Mouse (Mus musculus) cerebellum, adult 11-12 months (tissue): Measurements from ENCODE around the gene Tmem189.

Experiments used
- DNase-seq: peaks from one replicate; pipeline ENCODE4 v3.0.0; 2022

Tmem189 gene

DNA sequence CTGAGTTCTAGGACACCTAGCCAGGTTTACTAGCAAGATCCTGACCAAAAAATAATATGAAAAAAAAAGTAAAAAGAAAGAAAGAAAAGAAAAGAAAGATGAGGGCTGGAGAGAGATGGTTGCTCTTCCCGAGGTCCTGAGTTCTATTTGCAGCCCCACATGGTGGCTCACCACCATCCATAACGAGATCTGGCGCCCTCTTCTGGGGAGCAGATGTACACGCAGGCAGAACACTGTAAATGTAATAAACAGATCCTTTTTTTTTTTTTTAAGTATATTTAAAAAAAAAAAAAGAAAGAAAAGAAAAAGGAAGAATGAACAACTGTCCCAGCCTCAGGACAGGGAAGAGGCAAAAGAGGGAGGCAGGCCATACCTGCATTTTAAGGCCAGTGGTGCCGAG is 11.0 kb downstream of the Tmem189 start:
- DNase-seq: no peak

DNA sequence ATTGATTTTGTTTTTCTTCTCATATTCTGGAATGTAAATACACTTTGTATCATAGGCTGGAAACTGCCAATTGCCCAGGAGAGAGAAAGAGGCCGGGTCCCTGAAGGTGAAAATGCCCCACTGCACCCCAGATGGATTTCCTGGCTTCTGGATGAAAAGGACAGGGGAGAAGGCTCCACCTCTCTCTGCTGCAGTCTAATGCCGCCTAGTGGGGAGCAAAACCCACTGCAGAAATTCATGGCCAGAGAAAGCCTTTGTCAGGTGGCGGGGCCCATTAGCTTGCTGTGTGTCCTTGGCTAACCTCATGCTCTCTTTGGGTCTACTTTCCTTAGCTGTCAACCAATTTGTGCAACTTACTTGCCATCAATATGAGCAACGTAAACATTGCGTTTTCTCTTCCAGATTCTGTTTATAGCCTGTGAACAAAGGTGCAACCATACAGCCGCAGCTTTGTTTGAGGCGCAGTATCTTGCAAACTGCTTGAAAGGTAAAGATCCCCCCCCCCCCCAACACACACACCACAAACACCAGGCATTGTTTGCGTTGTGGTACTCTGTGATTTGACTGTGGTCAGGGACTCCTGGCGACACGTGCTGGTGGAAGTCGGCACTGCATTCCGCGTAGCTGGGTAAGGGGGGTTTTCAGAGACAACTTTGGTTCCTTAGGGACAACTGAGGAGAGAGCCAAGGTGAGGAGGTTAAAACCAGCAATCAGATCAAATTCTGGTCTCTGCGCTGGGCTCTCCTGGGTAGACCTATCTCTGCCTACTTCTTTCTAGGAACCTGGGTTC is 14.3 kb downstream of the Tmem189 start:
- no peak for DNase-seq

DNA sequence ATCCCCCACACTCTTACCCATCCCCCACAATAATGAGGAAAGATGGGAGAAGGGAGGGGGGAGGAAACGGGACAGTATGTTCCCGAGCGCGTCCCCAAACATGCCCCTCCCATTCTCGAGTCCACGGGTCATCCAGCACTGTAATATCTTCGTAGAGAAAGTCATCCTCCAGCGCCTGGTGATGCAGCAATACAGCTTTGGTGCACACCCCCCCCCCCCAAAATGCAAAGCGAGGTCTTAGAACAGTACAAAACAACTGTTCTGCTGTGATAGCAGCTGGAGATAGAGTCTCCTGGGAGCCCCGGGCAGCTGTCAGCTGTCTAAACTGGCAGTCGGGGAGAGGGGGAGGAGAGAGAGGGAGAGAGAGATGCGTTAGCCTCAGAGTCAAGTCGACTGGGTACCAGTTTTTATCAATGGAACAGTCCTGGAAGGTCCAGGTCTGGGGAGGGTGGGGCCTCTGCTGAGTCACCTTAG is 17.4 kb downstream of the Tmem189 start:
- DNase-seq: no peak

DNA sequence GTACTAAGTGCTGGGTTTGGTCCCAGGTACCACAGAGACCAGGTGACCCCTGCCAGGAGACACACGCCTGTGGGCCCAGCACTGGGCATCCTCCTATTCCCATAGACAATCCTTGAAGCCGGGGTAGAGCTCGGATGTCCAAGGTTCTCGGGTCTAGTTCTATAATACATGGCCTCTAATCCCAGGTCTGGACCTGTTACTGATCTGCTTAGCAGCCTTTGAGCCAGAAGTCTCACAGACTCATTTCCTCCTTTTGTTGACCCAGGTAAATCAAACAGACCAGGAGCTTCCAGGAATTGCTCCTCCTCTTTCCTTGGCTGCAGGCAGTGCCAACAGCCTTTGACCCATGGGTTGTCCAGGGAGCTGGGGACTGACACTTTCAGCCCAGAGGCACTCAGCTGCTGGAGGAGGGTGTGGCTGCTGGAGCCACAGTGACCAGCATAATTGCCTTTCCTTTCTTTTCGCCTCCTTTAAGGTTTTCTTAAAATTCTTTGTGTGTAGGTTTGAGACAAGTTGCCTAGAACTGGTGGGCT is 18.5 kb downstream of the Tmem189 start:
- no peak for DNase-seq

DNA sequence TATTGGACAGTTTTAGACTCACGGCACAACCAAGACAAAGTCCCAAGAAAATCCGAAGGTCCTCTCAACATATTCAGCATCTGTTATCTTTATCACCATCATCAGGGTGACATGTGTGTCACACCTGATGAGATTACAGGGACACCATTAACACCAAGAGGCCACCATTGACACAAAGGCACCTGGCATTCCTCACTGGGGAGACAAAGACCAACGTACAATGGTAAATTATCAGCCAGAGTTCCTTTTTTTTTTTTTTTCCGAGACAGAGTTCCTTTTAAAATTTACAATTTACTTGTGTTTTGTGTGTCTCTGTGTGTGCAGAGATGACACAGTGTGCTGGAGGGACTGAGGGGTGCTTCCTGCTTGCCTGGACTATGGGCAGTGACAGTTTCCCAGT is 20.2 kb downstream of the Tmem189 start:
- no peak for DNase-seq

DNA sequence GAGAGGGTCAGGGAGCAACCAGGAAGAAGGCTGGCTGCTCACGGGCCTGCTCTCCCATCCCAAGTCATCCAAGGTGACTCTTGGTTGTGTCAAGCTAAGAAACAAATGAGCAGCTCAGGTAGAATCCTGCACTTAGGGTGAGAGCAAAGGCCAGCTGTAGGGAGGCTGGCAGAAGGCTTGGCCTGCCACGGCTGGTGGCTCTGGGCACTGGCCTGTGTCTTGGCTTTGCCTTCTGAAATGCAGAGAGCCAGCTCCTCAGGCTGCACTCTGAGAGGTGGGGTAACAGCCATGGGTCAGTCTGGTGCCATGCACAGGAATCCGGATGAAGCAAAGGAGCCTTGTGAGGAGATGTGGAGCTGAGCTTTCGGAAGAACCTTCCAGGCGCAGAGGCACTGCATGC is 21.2 kb downstream of the Tmem189 start:
- no peak for DNase-seq

DNA sequence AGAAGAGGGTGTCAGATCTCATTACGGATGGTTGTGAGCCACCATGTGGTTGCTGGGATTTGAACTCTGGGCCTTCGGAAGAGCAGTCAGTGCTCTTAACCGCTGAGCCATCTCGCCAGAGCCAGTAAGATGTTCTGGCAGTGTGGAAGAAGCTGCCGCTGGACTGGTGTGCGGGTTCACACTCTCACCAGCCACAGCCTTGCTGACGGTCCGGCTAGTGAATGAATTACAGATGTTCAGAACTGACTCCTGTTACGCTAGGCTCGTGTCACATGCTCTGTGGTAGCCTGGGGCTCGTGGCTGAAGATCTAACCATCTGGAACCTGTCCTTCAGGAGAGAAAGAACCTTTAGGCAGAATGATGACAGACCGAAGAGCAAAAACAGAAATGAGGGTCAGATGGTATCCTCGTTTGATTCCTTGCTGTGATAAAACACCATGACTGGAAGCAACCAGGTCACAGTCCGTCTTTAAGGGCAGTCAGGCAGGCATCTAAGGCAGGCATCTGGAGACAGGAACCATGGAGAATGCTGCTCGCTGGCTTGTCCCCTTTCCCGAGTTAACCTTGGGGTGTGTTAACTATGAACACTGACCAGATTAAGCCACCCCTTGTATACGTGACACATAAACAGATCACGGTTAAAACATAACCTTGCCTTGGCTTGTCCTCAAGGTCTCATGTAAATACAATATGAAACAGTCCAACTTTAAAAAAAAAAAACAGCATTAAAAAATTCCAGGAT is 23.5 kb downstream of the Tmem189 start:
- no peak for DNase-seq

DNA sequence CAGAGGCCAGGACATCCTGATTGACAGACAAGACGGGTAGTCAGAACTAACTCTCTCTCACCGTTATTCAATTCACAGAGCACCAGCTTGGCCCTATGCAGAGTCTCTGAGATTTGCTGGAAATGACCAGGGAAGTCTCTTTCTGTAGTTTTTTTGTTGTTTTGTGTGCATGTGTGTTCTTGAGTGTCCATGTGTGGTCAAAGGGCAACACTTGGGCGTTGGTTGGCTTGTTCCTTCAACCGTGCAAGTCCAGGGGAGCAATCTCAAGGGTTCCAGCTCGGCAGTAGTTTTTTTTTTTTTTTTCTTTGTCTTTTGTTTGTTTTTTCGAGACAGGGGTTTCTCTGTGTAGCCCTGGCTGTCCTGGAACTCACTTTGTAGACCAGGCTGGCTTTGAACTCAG is 26.9 kb downstream of the Tmem189 start:
- no peak for DNase-seq

DNA sequence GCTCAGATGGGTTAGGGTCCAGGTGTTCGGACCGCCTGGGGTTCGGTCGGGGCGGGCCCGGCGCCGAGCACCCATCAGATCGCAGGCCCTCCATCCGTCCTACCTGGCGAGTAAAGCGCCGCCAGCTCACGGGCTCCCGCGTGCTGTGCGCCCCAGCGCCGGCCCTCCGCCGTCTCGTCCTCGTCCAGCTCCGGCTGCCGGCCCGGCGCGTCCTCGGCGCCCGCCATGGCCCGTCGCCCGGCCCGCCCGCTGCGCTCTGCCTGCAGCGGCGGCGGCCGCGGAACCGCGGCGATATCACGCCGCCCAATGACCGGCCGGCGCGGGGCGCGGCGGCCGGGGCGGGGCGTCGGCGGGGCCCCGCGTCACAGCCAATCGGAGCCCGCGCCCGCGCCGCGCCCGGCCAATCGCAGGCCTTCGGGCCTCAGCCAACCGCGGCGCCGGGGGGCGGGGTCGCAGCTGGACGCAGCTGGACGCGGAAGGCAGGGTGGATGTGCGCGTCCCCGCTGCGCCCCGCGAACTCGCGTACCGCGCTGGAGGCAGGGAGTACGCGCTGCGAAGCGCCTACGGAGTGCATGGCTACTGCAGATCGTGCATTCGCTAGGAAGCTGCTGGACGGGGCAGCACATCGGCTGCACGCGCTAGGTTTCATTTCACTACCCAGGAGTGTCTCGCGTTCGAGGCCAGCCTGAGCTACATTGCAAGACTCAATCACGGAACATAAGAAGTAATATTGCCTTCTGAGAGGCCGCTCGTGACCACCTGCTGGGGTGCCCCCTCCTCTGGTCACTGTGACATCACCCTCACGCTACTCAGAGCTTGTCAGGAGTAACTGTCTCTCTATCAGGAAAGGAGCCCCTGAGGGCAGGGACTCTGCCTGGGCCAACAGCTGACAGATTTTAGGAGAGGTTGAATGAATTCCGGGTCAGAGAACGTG is 28.1 kb downstream of the Tmem189 start, which contains the start of gene Gm20431:
Gene Gm20431, minus strand, starts transcription at position 227 of the 934 bp plus-strand sequence.
- peak; percentile 91 for DNase-seq

DNA sequence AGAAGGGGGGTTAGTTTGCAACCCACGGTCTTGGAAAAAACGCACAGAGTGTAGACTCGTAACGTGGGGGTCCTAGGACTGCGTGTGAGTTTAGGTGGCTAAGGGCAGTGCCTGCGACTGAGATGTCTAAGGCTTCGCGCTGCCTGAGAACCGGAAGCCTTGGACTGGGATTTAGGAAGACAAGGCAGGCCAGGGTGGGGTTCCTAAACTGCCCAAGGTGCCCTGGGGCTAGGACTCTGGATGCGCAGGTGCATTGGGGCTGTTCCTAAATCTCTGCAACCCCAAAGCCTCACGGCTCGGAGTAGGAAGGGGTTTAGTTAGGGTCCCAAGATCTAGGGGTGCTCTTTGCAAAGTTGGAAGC is 29.0 kb downstream of the Tmem189 start:
- DNase-seq: no peak

DNA sequence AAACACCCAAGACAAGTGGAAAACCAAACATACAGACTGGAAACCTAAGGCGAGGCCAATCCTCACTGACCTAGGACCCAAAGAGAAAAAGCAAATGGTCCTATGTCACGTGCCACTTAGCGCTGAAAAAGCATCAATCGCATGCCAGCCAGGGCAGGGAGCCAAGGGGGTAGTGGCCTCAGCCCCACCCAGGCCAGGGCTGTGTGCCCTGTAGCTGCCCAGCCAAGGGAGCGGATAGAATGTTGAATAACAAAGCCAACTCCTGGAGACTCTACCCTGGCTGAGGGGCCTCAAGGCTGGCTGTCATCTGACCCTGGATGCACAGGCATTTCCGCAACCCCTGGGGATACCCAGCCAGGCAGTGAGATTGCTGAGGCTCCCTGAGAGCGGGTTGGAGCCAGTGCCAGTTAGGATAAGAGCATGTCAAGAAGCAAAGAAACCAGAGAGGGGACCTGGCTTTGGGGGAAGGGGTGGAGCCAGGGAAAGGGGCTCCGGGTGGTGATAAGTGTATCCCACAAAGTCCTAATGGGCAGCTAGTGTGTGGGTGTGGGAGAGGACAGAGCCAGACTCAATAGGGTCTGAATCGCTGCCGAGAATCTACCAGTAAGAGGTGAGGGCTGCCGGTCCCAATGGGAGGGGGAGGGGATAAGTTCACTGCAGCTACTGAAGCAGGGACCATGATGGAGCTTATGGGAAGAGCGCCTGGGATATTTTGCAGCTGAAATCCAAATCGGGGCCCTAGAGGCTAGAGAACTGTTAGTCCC is 29.6 kb downstream of the Tmem189 start:
- DNase-seq: peak; percentile 57

DNA sequence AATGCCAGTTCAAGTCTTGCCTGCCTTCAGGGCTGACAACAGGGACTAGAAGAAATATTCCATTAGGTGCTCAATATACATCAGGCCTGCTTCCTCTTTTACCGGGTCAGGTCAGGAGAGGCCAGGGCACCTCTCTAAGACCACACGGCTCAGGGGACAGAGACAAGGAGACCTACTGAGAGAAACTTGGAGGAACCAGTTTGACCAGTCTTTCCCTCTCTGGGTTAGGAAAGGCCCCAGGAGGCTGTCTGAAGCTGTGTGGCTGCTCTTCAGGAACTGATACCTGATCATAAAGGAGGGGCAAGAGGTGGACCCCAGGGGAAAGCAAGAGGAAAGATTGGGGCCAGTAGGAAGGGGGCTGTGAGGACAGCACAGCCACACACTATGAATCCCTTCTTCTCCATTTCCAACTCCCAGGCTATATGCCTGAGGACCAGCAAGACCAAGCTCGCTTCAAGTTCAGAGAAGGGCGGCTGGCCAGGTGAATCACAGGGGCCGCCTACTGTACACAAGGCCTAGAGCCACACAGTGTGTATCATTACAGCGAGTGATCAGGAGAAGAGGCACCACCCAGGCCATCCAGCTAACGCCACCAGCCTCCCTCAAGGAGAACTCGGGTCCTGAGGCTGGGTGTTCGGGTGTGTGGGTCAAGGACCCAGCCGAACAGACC is 30.3 kb downstream of the Tmem189 start:
- no peak for DNase-seq

DNA sequence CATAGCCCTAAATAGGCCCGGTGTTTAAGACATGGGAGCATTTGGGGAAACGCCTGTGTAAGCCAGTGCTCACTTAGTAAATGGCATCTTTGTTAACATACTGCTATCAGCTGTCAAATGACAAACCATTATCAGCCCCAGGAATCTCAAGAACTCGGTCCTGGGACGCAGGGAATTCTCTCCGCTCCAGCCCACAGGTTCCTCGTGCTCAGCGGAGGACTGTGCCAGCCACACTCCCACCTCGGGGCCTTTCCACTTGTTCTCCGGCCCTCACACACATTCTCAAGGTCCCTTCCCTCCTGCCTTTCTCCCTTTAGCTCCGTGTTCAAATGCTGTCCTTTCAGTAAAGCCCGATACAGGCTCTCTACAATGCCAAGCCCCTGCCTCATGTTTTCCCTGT is 30.9 kb downstream of the Tmem189 start:
- DNase-seq: no peak

DNA sequence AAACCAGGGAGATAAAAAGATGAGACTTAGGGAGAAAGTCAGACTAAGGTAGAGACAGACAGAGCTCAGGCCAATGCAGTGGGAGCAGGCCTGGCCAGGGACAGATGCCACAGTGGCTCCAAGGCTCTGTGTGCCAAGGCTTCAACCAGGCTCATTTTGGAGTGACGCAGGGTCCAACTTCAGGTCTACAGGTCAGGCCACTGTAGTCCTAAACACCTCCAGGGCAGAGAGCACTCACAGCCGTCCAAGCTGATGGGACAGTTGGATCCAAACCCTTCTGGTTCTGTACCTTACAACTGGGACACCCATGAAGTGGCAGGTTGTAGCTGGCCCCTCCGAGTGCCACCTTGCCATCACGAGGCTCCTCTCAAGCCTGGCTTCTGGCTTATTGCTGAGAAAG is 31.6 kb downstream of the Tmem189 start:
- no peak for DNase-seq

DNA sequence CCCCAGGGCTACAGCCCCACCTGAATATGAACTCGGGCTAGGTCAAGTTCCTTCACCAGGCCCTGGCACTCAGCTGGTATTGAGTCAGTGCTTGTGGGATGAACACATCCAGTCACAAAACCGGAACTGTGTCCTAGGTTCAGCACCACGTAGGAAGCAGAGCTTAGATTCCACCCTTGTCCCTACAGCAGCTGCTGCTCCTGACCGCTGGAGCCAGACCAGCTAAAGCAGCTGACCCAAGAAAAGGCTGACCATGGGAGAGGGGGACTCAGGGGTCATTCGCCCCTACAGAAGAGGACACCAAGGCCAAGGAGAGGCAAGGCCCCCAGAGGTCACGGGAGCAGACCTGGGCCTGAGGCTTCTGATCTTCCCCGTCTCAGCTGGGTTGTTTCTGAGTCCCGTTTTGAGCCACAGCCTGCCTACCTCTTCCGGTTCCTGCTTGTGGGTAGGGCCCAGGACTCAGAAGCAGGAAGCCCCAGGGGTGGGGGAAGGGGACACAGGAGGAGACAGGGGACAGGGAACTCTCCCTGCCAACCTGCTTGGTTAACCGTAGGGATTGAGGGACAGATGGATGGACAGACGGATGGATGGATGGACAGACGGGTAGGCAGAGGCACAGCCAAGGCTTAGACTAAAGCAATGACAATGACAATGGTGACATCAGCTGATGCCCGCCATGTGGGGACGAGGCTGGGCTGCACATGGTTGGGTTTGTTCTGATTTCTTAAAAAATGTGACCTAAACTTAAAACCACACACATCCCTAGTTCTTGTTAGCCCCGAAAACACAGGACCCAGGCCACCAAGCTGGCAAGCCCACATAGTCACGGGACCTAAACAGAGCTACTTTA is 32.8 kb downstream of the Tmem189 start:
- no peak for DNase-seq

DNA sequence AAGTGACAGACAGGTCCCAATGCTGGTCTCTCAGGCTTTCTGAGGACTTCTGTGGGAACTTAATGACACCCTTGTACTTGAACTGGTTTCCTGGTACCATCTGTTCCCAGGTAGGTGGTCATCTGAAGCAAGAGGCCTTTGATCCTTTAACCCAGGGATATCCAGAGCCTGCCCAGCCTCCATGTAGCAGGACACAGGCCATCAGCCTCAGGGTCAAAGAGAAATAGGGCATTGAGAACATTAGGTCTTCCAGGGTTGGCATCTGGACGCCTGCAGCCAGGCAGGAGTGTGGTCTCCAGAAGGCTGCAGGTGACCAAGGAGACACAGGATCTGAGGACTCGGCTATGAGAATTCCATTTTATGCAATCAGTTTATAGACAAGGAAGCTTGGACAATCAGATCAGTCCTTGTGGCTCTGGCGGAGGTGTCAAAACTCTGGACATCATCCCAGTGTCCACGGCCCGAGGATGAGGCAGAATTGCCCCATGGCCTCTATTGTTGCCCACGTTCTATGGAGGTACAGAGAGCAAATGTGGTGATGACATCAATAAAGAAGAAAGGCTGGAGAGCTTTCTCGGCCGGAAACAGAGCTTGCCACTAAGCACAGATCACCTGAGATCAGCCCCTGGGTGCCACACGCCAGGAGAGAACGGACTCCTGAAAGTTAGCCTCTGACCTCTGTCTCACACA is 34.6 kb downstream of the Tmem189 start:
- no peak for DNase-seq

DNA sequence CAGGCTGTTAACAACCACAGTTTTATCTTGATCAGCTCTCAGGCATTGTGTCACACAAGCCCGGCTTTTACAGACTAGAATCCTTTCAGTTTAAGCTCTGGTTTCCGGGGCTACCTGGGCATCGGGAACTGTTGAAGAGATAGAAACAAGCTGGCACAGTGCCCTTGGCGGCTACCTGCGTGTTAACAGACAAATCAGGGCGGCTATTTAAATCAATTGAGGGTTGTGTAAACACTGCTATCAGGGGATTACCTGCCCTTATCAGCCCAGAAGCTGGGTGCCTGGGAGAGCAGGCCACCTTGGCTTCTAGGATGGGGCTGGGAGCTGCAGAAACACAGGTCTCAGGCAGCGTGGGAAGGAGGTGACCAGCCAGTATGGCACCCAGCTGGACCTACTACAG is 36.9 kb downstream of the Tmem189 start:
- DNase-seq: no peak

DNA sequence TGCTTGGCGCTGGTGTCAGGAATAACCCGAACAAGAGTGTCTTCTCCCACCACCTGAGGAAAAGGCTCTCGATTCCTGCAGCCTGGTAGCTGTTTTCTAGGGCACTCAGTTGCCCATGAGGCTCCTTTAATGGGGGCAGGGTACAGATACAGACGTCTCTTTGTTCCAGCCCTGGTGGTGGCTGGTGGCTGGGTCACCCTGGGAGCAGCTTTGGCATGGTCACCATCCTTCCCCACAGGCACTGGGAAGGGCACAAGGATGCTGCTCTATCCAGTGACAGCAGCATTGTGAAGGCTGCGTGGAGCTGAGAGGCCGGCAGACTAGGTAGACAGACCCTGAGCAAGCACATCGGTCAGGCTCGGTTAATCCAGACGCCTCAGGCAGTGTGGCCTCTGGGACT is 38.0 kb downstream of the Tmem189 start:
- DNase-seq: peak; percentile 28

DNA sequence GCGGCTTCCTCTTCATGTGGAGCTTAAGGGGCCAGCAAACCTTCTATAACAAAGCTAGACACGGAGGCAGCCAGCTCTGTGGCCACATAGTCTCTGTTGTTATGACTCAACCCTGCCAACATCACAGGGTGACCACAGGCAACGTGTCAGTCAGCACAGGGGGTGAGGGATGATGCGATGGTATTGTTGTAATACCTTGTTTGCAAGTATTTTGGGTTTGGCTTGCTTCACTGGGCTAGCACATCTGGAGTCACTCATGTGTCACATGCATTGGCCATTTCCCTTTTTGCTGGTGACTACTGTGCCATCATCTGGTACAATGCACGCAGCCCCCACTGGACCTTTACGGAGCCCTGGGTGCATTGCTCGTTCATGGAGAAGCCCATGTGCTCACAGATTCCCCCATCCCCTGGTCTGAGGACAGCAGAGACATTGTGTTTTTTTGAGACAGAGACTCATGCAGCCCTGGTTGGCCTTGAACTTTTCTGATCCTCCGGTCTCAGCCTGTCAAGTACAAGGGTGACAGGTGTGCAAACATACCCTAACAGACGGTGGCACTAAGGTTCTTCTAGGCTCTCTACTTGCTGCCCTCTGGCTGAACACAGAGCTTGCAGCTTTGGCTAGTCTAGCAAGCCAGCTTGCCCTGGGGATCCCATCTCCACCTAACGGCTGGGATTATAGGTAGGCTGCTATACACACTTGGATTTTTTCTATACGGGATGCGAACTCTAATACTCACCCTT is 40.2 kb downstream of the Tmem189 start:
- DNase-seq: no peak
